Mouse (Mus musculus): Measurements from ENCODE around the gene Sde2.

DNA sequence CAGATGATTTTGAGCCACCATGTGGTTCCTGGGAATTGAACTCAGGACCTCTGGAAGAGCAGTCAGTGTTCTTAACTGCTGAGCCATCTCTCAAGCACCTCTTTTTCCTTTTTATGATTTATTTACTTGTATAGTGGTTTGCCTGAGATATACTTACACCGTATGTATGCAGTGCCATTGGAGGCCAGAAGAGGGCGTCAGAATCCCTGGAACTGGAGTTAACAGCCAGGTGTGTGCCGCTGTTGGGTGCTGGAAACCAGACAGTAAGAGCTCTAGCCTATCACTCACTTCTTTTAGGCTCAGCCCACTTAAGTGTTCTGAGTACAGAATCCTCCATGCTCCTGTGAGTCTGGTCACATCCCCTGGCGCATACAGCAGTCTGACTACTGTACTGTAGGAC is 26.5 kb downstream of the Sde2 start:
- no peak for TF ChIP-seq POLR2A (IDR thresholded peaks at IDR 0.05; ENCODE audit: borderline replicate concordance, low read depth, low read length)
- no peak for TF ChIP-seq CTCF (IDR thresholded peaks at IDR 0.05; ENCODE audit: low read depth, low read length)

Measured in bone marrow macrophage, adult 2 months (primary cell).